Mouse (Mus musculus) kidney, embryonic 15.5 days (tissue): ENCODE measurements around the gene Nr4a3. TPM values are rescaled to one million over a fixed set of nuclear protein-coding genes. Genes with fewer than 3 reads are reported as not detected.

Experiments used
- ATAC-seq: fragments of 200-750 bp; cut with Nextera tagmentation; replicated peaks from 2 replicates; pipeline ENCODE4 v1.8.0; 2017; ENCODE audit warnings: moderate TSS enrichment; ENCODE audit not compliant: low FRiP score
- H3K27ac ChIP-seq: fragments of 300-500 bp; sonication (generic); 2 replicates; pipeline ENCODE4 v1.5.1; 2015; ENCODE audit warnings: mild to moderate bottlenecking, inconsistent platforms
- H3K27me3 ChIP-seq: fragments of 300-500 bp; sonication (generic); 2 replicates; pipeline ENCODE4 v1.6.1; 2015; ENCODE audit warnings: inconsistent platforms
- H3K36me3 ChIP-seq: fragments of 300-500 bp; sonication (generic); 2 replicates; pipeline ENCODE4 v1.6.1; 2015; ENCODE audit warnings: inconsistent platforms
- H3K4me1 ChIP-seq: fragments of 300-500 bp; sonication (generic); 2 replicates; pipeline ENCODE4 v1.6.1; 2015; ENCODE audit warnings: inconsistent platforms
- H3K4me2 ChIP-seq: fragments of 300-500 bp; sonication (generic); 2 replicates; pipeline ENCODE4 v1.6.1; 2015; ENCODE audit warnings: moderate library complexity, mild to moderate bottlenecking, inconsistent platforms
- H3K4me3 ChIP-seq: fragments of 300-500 bp; sonication (generic); replicated peaks from 2 replicates; pipeline ENCODE4 v1.5.1; 2015; ENCODE audit warnings: mild to moderate bottlenecking, inconsistent platforms
- H3K9ac ChIP-seq: fragments of 300-500 bp; sonication (generic); 2 replicates; pipeline ENCODE4 v1.6.1; 2015; ENCODE audit warnings: mild to moderate bottlenecking, inconsistent platforms
- H3K9me3 ChIP-seq: fragments of 300-500 bp; sonication (generic); replicated peaks from 2 replicates; pipeline ENCODE4 v1.6.1; 2016; ENCODE audit warnings: inconsistent platforms
- WGBS: fragments of 180-500 bp; shearing (Covaris S2); methylation state at CpG from one replicate; pipeline ENCODE4 v1.1.7; 2015; ENCODE audit warnings: mixed read lengths; 5-methylcytosine and 5-hydroxymethylcytosine counted together
- polyA plus RNA-seq: library from polyadenylated mRNA; unstranded; fragments of >200 nt; fragmentation: Nextera tagmentation; extraction: Ambion mirVana; gene quantifications from 2 replicates; pipeline ENCODE4 v1.2.1, GENCODE M21; 2015

Gene Nr4a3
- polyA plus RNA-seq, 1 experiment from 2014 or later, result 0.13 TPM

DNA sequence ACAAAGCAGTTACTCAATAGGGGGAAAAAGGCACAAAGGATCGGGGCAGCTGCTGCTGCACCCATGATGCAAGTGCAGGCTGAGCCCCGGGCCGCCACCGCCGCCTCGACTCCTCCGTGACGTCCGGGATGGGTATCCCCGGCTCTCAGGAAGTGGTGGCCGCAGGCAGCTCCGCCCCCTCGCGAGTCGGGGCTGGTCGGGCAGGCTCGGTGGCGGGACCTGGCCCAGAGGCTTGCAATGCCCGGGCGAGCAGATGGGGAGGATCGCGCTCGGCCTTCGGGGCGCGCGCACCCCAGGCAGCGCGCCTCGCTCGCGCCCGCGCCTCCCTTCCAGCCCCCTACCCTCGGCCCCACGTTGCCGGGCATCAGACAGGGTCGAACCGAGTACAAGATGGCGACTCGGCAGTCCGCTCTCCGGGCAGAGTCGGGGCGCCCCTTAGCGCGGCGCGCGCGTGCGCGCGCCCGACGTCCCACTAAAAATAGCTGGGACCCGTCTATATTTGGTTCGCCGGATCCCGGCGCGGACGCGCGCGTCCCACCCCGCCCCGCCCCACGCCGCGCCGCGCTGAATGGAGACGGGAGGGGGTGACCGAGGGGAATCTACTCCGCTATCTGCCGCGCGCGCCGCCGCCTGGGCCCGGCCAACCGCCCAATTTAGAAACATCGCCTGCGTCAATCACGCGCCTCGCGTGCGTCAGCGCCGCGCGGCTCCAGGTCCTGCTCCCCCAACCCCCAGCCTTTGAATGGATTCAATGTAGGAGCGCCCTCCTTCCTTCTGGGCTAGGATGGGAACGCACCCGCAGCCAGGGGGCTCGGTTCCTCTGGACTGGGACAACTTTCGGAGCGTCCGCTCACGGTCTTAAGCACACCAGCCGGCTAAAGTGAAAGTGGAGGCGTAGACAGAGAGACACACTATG, 1.9 kb upstream of the Nr4a3 start:
- H3K4me3 ChIP-seq, result peak overlapping the region; percentile 68
- H3K4me2 ChIP-seq, result peak overlapping the region; percentile 100
- H3K4me1 ChIP-seq, result peaks cover 43% of the 10 kb centered on the region
- WGBS, result under 1% methylated on average over 105 of the region's 105 CpGs
- no peaks in the 10 kb centered on the region for H3K36me3 ChIP-seq
- no peaks in the 10 kb centered on the region for H3K9me3 ChIP-seq
- ATAC-seq, result peak; percentile 93
- H3K27me3 ChIP-seq, result peaks cover 33% of the 10 kb centered on the region
- H3K27ac ChIP-seq, result peak overlapping the region; percentile 94
- H3K9ac ChIP-seq, result peak overlapping the region; percentile 70

DNA sequence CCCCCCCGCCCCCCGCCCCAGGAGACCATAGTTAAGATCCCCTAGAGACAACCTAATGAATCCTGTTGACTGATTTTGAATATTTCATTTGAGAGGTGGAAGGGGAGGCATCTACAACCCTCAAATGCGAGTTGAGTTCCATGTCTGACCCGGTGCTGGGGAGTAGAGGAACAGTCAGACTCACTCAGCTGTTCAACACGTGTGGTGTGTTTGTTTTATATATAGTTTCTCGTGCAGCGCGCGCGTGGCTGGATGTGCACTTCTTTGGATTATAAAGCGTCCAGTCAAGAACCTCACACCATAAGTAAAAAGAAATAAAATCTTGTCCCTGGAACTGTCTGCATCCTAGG, 837 bp upstream of the Nr4a3 start:
- H3K4me1 ChIP-seq, result peaks cover 53% of the 10 kb centered on the region
- peak overlapping the region; percentile 70 for H3K9ac ChIP-seq
- H3K9me3 ChIP-seq, result no peaks in the 10 kb centered on the region
- H3K36me3 ChIP-seq, result no peaks in the 10 kb centered on the region
- peak overlapping the region; percentile 68 for H3K4me3 ChIP-seq
- 1% methylated on average over 11 of the region's 11 CpGs for WGBS
- peak overlapping the region; percentile 100 for H3K4me2 ChIP-seq
- peak overlapping the region; percentile 59 for H3K27ac ChIP-seq
- H3K27me3 ChIP-seq, result peaks cover 44% of the 10 kb centered on the region
- no peak for ATAC-seq

DNA sequence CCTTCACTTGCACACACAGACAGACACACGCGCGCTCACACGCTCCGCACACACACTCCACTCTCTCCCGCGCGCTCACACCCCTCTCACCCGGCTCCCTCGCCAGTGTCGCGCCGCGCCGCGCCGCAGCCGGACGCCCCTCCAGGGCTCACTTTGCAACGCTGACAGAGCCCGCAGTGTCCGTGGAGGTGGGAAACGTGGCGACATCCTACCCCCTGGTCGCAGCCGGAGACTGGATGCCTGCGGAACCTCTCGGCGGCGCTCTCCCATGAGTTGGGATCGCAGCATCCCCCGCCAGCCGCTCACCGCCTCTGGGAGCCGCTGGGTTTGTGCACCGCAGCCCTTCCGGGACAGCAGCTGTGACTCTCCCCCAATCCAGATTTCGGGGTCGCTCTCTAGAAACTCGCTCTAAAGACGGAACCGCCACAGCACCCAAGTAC, 348 bp downstream of the Nr4a3 start:
- H3K27ac ChIP-seq, result no peak overlapping the region
- WGBS, result under 1% methylated on average over 42 of the region's 42 CpGs
- peak overlapping the region; percentile 68 for H3K4me3 ChIP-seq
- peaks cover 56% of the 10 kb centered on the region for H3K27me3 ChIP-seq
- peaks cover 53% of the 10 kb centered on the region for H3K4me1 ChIP-seq
- H3K9ac ChIP-seq, result peak overlapping the region; percentile 54
- H3K4me2 ChIP-seq, result peak overlapping the region; percentile 100
- ATAC-seq, result no peak; the same call in 1 of the 2 replicates
- no peaks in the 10 kb centered on the region for H3K9me3 ChIP-seq
- no peaks in the 10 kb centered on the region for H3K36me3 ChIP-seq

DNA sequence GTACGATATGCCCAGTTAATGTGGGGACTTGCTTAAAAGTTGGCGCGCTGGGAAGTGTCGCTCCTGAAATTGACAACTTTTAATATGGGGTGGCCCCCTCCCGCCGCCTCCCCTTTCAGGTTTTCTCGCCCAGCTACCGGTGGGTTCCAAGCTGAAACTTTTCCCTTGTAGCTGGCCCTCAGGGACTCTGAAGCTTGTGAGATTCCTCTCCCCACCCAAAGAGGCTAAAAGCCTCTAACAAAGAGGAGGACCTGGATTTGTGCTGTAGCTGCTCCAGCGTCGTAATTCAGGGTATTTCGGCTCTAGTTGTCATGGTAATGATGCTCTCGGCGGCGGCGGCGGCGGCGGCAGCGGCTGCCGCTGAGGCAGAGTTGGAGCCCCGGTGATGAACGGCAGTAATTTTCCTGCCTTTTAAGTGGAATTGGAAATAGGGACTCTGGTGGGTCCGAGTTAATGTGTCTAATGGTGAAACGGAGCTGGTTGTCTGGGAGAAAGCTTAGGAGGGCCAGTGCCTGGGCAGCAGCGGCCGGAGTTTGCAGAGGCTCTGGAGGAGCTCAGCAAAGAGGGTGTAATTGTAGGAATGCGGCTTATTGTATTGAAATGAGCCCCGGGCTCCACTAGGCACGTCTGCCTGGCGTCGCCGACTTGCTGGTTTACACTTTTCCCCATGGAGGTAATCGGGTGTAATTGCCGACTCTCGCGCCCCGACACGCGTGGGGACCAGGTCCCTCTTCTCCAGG, 938 bp downstream of the Nr4a3 start:
- peak overlapping the region; percentile 68 for H3K4me3 ChIP-seq
- peaks cover 54% of the 10 kb centered on the region for H3K4me1 ChIP-seq
- peak overlapping the region; percentile 100 for H3K4me2 ChIP-seq
- no peak overlapping the region for H3K27ac ChIP-seq
- H3K36me3 ChIP-seq, result no peaks in the 10 kb centered on the region
- WGBS, result under 1% methylated on average over 39 of the region's 39 CpGs
- peak overlapping the region; percentile 54; the same call in 1 of the 2 replicates for H3K9ac ChIP-seq
- peaks cover 61% of the 10 kb centered on the region for H3K27me3 ChIP-seq
- H3K9me3 ChIP-seq, result no peaks in the 10 kb centered on the region
- no peak for ATAC-seq

DNA sequence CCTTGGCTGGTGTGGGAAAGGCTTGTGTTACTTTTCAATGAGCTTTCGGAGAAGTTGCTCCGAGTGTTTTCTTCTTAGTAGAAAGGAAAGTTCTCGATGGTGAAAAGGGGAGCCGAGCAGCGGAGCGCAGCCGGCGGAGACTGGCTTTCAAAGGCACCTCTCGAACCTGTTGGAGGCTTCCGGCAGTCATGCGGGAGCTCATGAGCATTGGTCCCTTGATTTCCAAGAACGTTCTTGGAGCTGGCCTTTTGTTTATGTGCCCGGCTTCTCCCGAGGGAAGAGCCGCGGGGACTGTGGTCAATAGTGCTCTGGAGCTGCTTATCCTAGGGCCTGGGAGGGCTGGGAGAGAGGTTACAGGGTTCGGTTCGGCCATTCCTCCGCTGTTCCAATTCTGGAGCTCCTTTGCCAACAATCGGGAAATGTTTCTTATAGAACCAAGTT, 1.5 kb downstream of the Nr4a3 start:
- Histone ChIP-seq H3K4me3 (peak overlapping the region; percentile 68), H3K9ac (peak overlapping the region; percentile 54; the same call in 1 of the 2 replicates), H3K36me3 (no peaks in the 10 kb centered on the region), H3K9me3 (no peaks in the 10 kb centered on the region), H3K27ac (no peak overlapping the region), H3K4me1 (peaks cover 60% of the 10 kb centered on the region), H3K27me3 (peaks cover 67% of the 10 kb centered on the region), H3K4me2 (peak overlapping the region; percentile 100)
- ATAC-seq, result no peak
- under 1% methylated on average over 20 of the region's 20 CpGs for WGBS

DNA sequence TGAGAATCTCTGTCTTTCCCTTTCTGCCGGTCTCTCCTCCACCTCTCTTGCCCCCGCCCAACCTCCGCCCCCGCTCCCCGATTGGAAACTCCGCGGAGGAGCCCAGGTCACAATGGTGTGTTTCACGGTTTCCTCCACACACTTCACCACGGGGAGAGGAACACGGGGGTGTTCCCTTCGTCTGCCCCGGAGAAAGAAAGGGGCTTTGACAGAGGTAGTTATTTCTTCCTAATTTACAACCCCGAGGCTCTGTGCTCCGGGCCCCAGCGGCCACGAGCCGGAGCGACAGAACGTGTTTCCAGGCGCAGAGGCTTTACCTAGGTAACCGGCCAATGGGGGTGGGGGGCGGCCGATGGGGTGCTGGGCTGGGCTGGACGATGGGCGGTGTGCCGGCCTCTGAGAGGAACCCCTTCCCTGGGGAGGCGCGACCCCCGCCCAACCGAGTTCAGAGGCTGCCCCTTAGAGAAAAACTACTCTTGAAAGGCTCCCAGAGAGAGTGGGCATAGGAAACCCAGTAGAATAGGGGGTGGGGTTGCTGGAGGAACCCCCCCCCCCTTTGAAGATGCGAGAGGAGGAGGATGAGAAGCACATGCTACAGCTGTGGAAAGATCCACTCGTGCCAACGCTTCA, 2.3 kb downstream of the Nr4a3 start:
- Histone ChIP-seq H3K9ac (no peak overlapping the region; the same call in 1 of the 2 replicates), H3K27me3 (peaks cover 75% of the 10 kb centered on the region), H3K4me2 (peak overlapping the region; percentile 100), H3K4me1 (peaks cover 61% of the 10 kb centered on the region), H3K36me3 (no peaks in the 10 kb centered on the region), H3K9me3 (no peaks in the 10 kb centered on the region), H3K27ac (no peak overlapping the region), H3K4me3 (peak overlapping the region; percentile 68)
- ATAC-seq, result no peak
- 1% methylated on average over 33 of the region's 33 CpGs for WGBS

DNA sequence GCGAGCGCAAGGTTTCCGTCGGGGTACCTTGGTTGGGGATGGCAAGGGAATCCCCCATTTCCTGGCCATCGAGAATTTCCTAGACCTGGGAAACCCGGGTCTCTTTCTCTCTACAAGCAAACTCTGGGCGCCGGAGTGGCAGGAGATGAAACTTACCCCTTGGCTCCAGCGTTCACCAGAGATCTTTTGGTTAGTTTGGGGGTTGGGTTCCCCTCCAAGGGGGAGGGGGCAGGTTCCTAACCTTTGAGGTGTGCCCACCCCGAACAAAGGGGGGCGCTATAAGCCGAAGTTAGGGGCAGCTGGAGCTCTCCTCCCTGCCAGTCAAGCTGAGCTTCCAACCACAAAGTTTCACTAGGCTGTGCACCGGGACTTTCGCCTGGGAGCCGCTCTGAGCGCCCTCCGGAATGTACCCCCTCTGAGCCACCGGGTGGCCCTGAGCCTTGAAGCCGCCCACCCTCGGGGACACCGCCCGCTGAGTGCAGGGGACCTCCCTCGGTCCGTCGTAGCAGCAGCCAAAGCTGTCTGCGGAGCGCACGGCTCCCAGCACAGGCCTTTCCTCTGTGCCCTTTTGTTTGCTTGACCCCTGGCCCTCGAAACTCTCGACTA, 2.9 kb downstream of the Nr4a3 start:
- Histone ChIP-seq H3K9me3 (no peaks in the 10 kb centered on the region), H3K36me3 (no peaks in the 10 kb centered on the region), H3K9ac (no peak overlapping the region), H3K27me3 (peaks cover 81% of the 10 kb centered on the region), H3K4me2 (peak overlapping the region; percentile 100), H3K4me3 (peak overlapping the region; percentile 68), H3K27ac (no peak overlapping the region), H3K4me1 (peaks cover 61% of the 10 kb centered on the region)
- ATAC-seq, result no peak
- under 1% methylated on average over 30 of the region's 30 CpGs for WGBS

DNA sequence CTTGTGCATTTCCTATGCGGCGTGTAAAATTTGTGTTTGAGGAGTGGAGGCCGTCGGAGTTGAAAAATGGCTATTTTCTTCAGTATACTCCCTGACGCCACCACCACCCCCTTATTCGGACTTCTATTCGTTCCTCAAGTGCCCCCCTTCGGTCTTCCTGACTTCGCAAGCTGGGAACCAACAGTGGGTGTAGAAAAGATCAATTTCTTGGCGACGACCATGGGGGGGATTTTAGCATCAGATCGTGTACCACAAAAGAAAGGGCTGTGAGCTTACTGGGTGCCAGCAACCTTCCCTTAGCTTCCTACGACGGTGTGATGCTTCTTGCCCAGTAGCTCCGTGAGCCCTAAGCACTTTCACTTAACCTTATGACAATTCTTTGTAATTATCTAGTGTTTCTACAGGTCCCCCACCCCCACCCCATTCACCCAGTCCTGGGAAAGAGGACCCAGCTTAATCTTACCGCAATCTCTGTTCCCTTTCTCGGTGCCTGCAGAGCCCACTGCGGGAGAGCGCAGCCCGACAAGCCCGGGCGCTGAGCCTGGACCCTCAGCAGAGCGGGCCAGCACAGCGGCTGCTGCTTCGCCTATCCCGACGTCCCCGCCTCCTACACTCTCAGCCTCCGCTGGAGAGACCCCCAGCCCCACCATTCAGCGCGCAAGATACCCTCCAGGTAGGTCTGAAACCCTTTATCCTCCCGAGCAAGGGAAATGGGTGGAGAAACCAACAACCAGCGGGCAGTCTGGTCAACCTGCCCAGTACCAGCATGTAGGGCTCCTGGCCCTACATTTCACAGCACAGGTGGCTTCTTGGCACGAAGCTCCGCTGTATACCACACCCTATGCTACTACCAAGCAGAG, 3.7 kb downstream of the Nr4a3 start:
- no peak overlapping the region for H3K9ac ChIP-seq
- peaks cover 89% of the 10 kb centered on the region for H3K27me3 ChIP-seq
- peaks cover 61% of the 10 kb centered on the region for H3K4me1 ChIP-seq
- peak overlapping the region; percentile 100 for H3K4me2 ChIP-seq
- no peak for ATAC-seq
- H3K36me3 ChIP-seq, result no peaks in the 10 kb centered on the region
- WGBS, result 4% methylated on average over 35 of the region's 35 CpGs
- H3K27ac ChIP-seq, result no peak overlapping the region
- H3K4me3 ChIP-seq, result peak overlapping the region; percentile 68
- no peaks in the 10 kb centered on the region for H3K9me3 ChIP-seq

DNA sequence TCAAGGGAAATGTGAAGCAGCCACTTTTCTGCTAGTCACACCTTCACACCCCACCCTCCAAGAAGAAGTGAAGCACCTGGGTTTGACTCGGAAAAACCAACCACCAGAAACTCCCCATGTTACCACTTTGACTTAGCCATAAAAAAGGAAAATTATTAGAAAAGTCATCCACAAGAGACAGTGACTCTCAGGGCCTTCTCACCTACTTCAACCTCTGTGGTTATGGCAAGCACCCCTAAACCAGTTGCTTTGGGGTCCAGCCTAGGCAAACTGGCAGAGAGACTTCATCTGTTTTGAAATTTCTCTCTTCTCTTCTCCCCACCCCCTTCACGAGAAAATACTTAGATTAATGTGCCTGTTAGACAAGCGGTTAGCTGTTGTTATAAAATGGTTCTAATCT, 5.1 kb downstream of the Nr4a3 start:
- H3K9ac ChIP-seq, result no peak overlapping the region
- WGBS, result 51% methylated on average over 3 of the region's 3 CpGs

DNA sequence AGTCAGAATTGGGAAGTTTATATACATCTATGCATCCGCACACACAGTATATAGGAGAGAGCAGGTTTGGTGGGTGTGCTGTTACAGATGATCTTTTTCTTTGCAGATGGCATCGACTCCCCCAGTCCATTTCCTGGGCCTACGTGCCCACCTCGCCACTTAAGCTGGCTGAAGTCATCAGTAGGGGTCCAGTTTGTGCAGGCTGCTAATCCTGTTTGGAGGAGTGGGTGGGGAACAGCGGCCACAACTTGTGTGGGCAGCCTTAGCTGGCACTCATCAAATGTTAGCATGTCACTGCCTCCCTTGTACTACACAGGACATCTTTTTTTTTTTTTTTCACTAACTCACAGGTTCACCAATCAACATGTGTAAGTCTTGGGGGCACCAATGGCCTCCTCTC, 5.5 kb downstream of the Nr4a3 start:
- WGBS, result 48% methylated on average over 5 of the region's 5 CpGs
- ATAC-seq, result no peak
- no peaks in the 10 kb centered on the region for H3K36me3 ChIP-seq
- no peak overlapping the region for H3K9ac ChIP-seq
- no peak overlapping the region for H3K4me3 ChIP-seq
- H3K9me3 ChIP-seq, result no peaks in the 10 kb centered on the region
- peaks cover 50% of the 10 kb centered on the region for H3K4me1 ChIP-seq
- no peak overlapping the region for H3K27ac ChIP-seq
- no peak overlapping the region for H3K4me2 ChIP-seq
- peaks cover 95% of the 10 kb centered on the region for H3K27me3 ChIP-seq

More for the DNA sequence above, 5.1 kb downstream of the Nr4a3 start:
- no peak for ATAC-seq
- Histone ChIP-seq H3K27ac (no peak overlapping the region), H3K27me3 (peaks cover 98% of the 10 kb centered on the region), H3K9me3 (no peaks in the 10 kb centered on the region), H3K4me3 (no peak overlapping the region), H3K4me1 (peaks cover 53% of the 10 kb centered on the region), H3K36me3 (no peaks in the 10 kb centered on the region), H3K4me2 (no peak overlapping the region)
